Mouse (Mus musculus): ENCODE results near the gene Fggy.

Fggy gene

DNA sequence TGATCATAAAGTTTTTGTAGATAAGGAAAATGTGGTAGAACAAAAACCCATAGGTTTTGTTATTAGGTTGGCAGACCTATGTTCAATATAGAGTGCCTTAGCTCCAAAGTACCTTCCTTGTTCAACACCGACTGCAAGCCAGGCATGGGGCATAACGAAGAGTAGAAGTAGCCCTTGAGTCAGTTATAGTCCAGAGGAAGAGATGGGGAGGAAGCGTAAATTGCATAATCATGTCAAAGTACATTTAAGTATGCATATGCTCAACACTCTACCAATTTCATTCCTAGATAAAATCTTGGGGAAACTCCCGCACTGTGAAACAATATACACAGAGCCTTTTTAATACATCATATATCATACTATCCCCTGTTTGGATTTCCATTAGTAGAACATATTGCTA, 221.2 kb downstream of the Fggy start:
- no peak for DNase-seq (ENCODE audit: inconsistent ontology term)

DNA sequence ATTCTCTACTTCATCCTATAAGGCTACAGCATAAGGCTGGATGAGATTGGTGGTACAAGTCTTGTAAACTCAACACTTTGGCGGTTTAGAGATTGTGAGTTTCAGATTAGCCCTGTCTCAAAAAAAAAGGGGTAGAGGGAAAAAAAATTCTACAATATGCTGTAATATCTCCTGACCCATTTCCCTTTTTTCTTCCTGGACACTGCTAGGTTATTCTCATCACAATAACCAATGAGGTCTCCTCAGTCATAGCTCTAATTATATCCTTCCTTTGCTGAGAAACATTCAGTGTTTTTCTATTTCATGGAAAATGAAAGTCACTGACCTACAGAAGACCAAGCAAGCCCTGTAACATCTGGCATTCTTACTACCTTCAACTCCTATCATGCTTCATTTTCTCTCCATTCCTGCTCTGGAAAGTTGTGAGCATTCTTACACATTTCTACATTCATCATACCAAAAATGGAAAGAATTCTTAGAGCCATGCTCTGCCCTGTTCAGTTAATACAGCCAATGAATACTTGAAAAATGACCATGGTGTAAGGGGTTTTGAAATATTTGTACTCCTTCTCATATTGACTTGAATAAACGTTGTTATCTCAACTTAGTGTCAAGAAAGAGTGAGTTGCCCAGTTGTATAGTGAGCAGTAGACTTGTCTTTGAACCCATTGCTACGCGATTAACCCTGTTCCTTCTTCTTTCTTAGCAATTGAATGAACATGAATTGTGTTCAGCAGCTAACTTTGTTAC, 227.0 kb downstream of the Fggy start:
- DNase-seq (ENCODE audit: inconsistent ontology term), result peak; percentile 15

GRCm38 (mm10) chr4:95787609-95788008, 230.3 kb downstream of the Fggy start:
- no peak for DNase-seq (ENCODE audit: inconsistent ontology term)

GRCm38 (mm10) chr4:95788867-95789266, 231.6 kb downstream of the Fggy start:
- no peak for DNase-seq (ENCODE audit: inconsistent ontology term)

DNA sequence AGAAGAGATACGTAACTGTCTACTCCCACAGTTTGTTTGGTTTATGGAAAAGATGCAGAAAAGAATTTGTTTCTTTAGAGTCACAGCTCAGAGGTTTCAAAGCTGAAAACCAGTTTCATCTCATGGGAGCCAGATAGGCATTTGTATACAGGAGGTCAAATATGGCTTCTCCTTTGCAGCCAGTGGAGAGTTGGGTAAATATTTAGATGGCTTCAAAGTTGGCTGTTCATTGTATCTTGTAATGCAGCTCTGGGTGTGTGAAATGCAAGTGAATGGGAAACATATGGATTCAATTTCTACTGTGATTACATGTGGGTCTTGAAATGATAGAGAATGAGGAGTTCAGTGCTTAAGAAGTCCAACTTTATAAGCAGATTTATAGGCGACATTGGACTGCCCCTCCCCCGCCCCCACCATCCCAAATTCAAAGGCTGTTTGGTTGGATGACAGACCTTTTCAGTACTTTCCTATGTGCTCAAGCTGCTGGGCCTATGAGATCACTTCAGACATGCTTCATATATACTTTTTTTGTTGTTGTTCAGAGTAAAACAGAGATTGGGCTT, 234.7 kb downstream of the Fggy start:
- DNase-seq (ENCODE audit: inconsistent ontology term), result no peak

DNA sequence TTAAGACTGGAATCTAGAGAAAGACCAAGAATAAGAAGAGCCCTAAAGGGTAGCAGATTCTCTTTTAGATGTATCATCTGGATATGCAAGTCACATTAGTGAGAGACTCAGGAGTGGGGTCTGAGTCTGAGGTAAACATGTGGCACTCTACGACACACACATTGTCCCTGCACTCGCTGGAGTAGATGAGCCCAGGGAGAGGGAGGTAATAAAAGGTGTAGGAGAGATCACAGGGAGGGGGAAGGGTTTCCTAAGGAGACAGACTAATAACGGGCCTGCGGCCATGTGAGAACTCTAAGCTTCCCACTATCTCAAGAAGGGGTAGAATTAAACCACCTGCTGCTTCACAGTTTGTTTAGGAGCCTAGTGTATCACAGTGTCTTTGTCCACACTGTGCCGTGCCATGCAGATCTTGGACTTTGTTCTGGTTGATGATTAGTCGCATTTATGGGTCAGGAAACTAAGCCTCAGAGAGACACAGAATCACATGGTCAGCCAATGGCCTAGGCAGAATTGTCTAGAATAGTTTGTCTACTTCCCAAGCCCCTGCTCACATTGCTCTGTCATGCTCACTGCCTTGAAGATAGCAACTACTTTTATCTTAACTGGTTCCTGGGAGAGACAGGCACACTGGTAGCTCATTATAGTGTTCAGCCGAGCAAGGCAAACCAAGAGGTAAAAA, 236.5 kb downstream of the Fggy start:
- DNase-seq (ENCODE audit: inconsistent ontology term), result peak; percentile 31

DNA sequence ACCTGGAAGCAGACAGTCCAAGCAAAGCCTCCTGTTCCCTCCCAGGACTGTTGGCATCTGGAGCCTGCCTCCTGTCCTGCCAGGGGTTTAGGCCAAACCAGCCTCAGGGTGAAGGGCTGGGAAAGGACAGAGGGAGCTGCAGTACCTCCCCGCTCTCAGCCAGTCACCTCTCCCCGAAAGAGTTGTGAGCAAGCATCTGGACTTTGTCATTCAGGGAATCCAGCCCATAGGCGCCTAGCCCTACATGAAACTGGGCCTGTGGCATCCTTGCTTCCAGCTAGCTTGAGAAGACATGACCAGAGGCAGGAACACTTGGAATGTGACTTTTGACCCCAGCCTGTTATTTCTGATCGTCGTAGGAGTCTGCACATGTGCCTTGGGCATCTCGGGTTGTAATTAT, 237.3 kb downstream of the Fggy start:
- peak; percentile 16 for DNase-seq (ENCODE audit: inconsistent ontology term)

DNA sequence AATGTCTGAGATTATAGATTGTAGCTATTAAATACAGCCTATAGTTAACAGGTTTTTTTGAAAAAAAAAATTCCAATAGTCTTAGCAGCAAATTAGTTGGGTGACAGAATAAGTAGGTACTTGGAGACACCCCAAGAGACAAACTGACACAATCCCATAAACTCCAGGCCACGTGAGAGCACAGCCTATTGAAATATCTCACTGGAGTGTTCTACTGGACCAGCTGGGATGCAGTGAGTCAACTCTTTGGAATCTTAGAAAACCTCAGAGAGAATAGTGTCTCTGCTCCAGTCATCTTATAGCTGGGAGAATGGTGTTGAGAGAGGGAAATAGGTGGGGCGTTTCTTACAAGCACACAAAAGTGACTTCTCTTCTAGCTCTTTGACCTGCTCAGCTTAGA, 238.0 kb downstream of the Fggy start:
- DNase-seq (ENCODE audit: inconsistent ontology term), result peak; percentile 86

DNA sequence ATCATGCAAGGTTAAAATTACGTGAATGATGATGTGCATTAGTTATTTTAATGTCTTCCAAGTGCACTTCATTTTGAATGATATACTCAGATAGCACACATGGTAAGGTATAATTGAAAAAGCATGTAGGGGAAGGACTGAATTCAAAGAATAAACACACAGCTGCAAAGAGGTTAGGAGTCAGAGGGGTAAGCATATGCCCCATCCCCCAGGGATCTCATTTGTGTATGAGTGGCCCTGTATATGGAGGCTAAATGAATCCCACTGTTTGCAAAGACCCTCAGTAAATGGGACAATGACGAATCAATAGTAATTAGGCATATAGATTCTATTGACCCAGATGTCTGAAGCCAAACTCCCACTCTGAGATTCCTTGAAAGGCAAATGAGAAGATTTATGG, 262.3 kb downstream of the Fggy start:
- DNase-seq (ENCODE audit: inconsistent ontology term), result no peak

DNA sequence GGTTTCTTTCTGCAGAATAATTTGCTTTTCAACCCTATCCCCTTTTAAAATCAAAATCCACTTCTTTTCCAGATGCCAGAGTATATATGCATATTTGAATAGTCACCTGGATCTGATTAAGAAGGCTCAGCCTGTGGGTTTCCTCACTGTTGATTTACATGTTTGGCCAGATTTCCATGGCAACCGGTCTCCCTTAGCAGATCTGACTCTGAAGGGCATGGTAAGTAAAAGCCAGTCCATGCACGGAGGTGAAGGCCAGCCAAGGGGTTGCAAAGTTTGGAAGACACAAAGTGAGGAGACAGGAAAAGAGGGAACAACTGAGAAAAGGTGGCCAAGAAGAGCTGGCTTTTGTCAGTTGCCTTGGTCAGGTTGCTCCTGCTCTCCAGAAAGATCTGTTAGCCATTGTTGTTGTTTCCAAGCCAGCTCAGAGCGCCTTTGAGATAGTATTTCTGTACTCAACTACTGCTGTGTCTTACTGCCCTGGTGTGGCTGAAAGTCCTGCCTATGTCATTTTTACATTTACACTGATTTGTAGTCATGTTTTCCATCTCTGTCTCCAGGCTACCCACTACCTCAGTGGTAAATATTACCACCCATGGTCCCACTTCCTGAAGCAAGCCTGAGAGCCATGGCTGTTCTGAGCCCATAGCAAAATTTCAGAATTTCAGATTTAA, 264.7 kb downstream of the Fggy start:
- no peak for DNase-seq (ENCODE audit: inconsistent ontology term)

GRCm38 (mm10) chr4:95828164-95828563, 270.9 kb downstream of the Fggy start:
- no peak for DNase-seq (ENCODE audit: inconsistent ontology term)

DNA sequence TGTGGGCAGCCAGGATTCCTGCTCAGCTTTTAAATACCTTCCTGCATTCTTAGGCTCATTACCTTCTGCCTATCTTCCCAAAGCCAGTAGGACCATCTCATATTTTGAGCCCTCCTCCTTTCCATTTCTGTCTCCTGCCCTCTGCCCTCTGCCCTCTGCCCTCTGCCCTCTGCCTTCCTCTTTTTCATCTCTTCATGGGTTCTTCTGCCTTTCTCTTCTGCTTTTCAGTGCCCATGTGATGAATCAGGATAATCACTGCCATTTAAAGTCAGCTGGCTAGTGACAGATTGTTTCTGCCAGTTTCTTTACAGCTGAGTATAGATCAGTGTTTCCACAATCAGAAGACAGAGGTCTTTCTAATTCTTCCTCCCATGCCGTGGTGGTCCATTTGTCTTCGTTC, 273.0 kb downstream of the Fggy start:
- DNase-seq (ENCODE audit: inconsistent ontology term), result no peak

DNA sequence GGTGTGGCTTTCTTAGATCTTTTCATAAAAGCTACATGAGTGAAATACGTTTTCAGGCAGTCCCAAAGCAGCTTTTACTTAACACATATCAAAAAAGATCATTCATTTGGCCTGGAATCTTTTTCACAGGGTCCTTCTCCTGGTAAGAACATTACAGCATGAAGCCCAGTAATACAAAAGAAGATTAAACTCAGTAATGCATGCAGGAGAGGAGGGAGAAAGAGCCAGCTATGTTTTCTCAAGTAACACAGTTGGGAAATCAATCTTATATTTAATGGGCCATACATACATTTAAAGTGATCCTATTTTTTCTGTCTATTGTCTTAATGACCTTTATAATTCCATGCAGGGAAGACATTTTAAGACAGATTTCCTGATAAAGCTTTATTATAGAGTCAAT, 282.6 kb downstream of the Fggy start:
- DNase-seq (ENCODE audit: inconsistent ontology term), result no peak

DNA sequence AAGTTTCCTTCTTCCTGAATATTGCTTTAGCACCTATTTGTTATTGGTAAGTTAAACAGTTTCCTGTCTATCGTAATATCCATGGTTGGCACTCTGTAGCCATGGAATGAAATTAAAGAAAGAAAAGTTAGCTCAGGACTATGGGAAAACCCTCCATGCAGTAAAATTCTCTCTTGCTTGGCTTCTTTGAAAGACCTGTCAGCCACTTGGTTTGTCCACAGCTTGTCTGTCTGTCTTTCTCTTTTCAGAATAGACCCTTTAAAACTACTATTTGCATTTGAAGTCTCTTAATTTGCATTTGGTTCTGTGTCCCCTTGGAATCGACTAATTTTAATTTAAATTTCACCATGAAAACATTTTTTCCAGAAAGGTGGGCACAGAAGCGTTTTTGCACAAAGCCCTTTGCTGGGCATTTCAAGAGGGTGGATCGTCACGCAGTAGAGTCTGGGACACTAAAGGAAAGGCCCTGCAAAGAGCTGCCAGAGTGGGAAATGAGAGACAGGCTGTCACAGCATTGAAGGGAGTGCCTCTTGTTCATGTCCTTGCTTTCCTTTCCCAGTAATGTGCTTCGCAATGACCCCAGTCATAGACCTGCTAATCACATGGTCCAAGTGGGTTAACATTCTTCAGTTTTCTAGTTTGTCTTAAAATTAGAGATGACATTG, 283.2 kb downstream of the Fggy start:
- no peak for DNase-seq (ENCODE audit: inconsistent ontology term)

DNA sequence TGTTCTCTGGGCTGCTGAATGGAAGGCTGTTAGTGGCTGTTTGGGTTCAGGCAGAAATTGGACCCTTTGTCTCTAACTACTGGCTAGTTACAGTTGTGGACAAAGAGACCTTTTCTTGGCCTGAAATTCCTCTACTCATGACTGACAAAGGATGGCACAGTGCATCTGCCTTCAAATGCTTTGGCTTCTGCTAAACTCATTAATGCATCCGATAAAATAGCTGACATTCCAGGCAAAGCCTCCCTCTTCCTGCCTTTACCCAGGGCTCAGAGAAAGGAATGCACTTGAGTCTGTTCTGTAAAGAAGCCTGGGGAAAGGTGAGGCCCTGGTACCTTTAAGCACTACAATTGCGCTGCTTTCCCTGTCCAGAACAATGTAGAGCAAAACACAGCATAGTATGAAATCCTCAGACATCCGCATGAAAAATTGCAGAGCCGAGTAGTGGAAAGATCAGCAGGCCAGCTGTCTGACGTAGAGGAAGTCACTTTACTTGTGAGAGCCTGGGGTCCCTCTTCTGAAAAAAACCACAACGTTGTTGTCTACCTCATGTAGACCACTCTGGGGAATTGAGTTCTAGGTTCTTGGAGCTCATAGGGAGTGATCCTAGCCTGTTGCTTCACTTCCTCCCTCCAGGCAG, 288.8 kb downstream of the Fggy start:
- peak; percentile 94 for DNase-seq (ENCODE audit: inconsistent ontology term)

DNA sequence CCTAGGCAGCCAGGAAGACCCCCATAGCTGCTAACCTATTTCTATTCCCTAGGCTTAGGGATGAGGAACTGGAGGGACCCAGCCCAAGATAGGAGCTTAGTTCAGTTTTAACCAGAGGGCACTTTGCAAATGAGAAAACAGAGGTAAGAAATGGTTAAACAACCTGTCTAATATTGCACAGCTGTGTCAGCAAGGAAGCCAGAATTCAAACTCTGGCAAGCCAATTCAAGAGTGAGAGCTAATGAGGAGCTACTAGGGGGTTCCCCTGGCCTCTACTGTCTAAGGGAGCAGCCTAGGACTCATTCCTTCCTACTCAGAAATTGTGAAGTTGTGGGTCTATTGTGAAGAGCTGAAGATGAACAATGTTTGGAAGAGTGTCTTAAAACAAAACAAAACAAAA, 289.9 kb downstream of the Fggy start:
- DNase-seq (ENCODE audit: inconsistent ontology term), result no peak

GRCm38 (mm10) chr4:95847664-95848063, 290.4 kb downstream of the Fggy start:
- no peak for DNase-seq (ENCODE audit: inconsistent ontology term)

GRCm38 (mm10) chr4:95849497-95849896, 292.2 kb downstream of the Fggy start:
- no peak for DNase-seq (ENCODE audit: inconsistent ontology term)

GRCm38 (mm10) chr4:95850044-95850739, 292.9 kb downstream of the Fggy start:
- DNase-seq (ENCODE audit: inconsistent ontology term), result no peak

DNA sequence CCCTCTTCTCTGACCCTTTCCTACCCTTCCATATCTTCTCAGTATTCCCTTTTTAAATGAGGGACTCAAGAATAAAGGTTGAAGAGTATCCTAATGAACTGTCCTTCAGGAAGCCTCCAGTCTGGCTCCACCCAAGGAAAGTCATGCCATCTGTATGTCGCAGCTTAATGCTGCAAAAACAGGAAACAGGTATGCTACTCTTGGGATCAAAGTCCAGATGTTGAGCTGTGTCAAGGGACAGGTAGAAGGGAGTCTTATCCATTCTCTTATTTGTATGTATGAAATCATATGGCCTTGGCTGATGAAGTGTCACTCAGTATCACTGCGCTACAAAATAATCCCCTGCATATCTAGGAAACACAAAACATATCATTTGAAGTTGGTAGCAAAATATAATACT, 294.9 kb downstream of the Fggy start:
- DNase-seq (ENCODE audit: inconsistent ontology term), result no peak

GRCm38 (mm10) chr4:95856008-95856407, 298.7 kb downstream of the Fggy start:
- DNase-seq (ENCODE audit: inconsistent ontology term), result no peak

Data from Muller cell, postnatal 12 days (primary cell).